Mouse (Mus musculus) lung, postnatal 25 days (tissue): ENCODE measurements around the gene Itga9.

Experiments
- DNase-seq: peaks from one replicate; pipeline ENCODE4 v3.0.0; 2022; ENCODE audit warnings: low spot score

Itga9 gene

GRCm38 (mm10) chr9:118877365-118878008 lies 271.0 kb downstream of the Itga9 start:
- DNase-seq, result peak; percentile 73

GRCm38 (mm10) chr9:118878596-118878995 lies 272.1 kb downstream of the Itga9 start:
- no peak for DNase-seq

GRCm38 (mm10) chr9:118881281-118881945 lies 274.9 kb downstream of the Itga9 start:
- peak; percentile 27 for DNase-seq

GRCm38 (mm10) chr9:118881946-118882284 lies 275.4 kb downstream of the Itga9 start:
- DNase-seq, result no peak

GRCm38 (mm10) chr9:118883150-118883549 lies 276.7 kb downstream of the Itga9 start:
- no peak for DNase-seq

GRCm38 (mm10) chr9:118885785-118886184 lies 279.3 kb downstream of the Itga9 start:
- DNase-seq, result peak; percentile 42

- no peak for DNase-seq
Measured at GRCm38 (mm10) chr9:118887201-118887600, 280.7 kb downstream of the Itga9 start.

- DNase-seq, result no peak
Measured at GRCm38 (mm10) chr9:118887734-118888133, 281.2 kb downstream of the Itga9 start.

- no peak for DNase-seq
Measured at GRCm38 (mm10) chr9:118890149-118890548, 283.7 kb downstream of the Itga9 start.

GRCm38 (mm10) chr9:118890645-118891044 lies 284.2 kb downstream of the Itga9 start:
- DNase-seq, result no peak

- DNase-seq, result no peak
Measured at GRCm38 (mm10) chr9:118891068-118891467, 284.6 kb downstream of the Itga9 start.

- no peak for DNase-seq
Measured at GRCm38 (mm10) chr9:118891593-118891992, 285.1 kb downstream of the Itga9 start.

- no peak for DNase-seq
Measured at GRCm38 (mm10) chr9:118895101-118895500, 288.6 kb downstream of the Itga9 start.

GRCm38 (mm10) chr9:118900677-118901076 lies 294.2 kb downstream of the Itga9 start:
- no peak for DNase-seq

- no peak for DNase-seq
Measured at GRCm38 (mm10) chr9:118901917-118902316, 295.4 kb downstream of the Itga9 start.

GRCm38 (mm10) chr9:118907934-118908620 lies 301.6 kb downstream of the Itga9 start:
- peak; percentile 88 for DNase-seq

GRCm38 (mm10) chr9:118913048-118913447 lies 306.6 kb downstream of the Itga9 start:
- DNase-seq, result peak; percentile 71

GRCm38 (mm10) chr9:118913613-118914012 lies 307.1 kb downstream of the Itga9 start:
- DNase-seq, result no peak

GRCm38 (mm10) chr9:118914589-118914988 lies 308.1 kb downstream of the Itga9 start:
- DNase-seq, result no peak

- DNase-seq, result no peak
Measured at GRCm38 (mm10) chr9:118915290-118915689, 308.8 kb downstream of the Itga9 start.

- DNase-seq, result no peak
Measured at GRCm38 (mm10) chr9:118919672-118920186, 313.2 kb downstream of the Itga9 start.

GRCm38 (mm10) chr9:118920798-118921515 lies 314.5 kb downstream of the Itga9 start:
- DNase-seq, result peak; percentile 81
